Mouse (Mus musculus) stomach, adult 2 months (tissue): ENCODE data around the gene Scarf2. TPM values are rescaled to one million over a fixed set of nuclear protein-coding genes. Genes with fewer than 3 reads are reported as not detected.

Experiments used
- polyA plus RNA-seq: library from polyadenylated mRNA; depleted of rRNA; stranded (reverse); fragments of >200 nt; gene quantifications from 2 replicates; pipeline ENCODE4 v1.2.3, GENCODE M21; 2012; rRNA removed

Gene Scarf2
- polyA plus RNA-seq: 25.6 and 36.5 TPM in 2 replicates

GRCm38 (mm10) chr16:17796971-17797811 lies at the start of gene Scarf2:
TSS of gene Scarf2 (plus strand) at chr16:17797282.

GRCm38 (mm10) chr16:17759344-17759773 lies 37.7 kb upstream of the Scarf2 start, which contains the start of gene Klhl22:
TSS of gene Klhl22 (plus strand) at chr16:17759618.

GRCm38 (mm10) chr16:17832821-17833220 lies 35.7 kb downstream of the Scarf2 start, which contains the start of gene B830017H08Rik:
TSS of gene B830017H08Rik (plus strand) at chr16:17833121.

GRCm38 (mm10) chr16:17838051-17838450 lies 41.0 kb downstream of the Scarf2 start, which contains the start of gene Car15:
TSS of gene Car15 (minus strand) at chr16:17838364.

Other genes starting within 250 kb of the Scarf2 start
- gene Lrrc74b, start 236.0 kb upstream of the Scarf2 start, polyA plus RNA-seq: 0.09 TPM in 1 of 2 replicates, not detected in the other
- 1.1 and 2.2 TPM in 2 replicates for gene P2rx6, start 235.4 kb upstream of the Scarf2 start, polyA plus RNA-seq
- gene Slc7a4, start 214.1 kb upstream of the Scarf2 start, polyA plus RNA-seq: 18.1 and 22.4 TPM in 2 replicates
- gene Smpd4, start 177.9 kb upstream of the Scarf2 start, polyA plus RNA-seq: 19.6 and 21.7 TPM in 2 replicates
- 0.24 and 0.73 TPM in 2 replicates for gene Ccdc74a, start 150.8 kb upstream of the Scarf2 start, polyA plus RNA-seq
- 55.4 and 63.7 TPM in 2 replicates for gene Med15, start 64.4 kb upstream of the Scarf2 start, polyA plus RNA-seq
- 29.5 and 32.8 TPM in 2 replicates for gene Klhl22, start 37.7 kb upstream of the Scarf2 start, polyA plus RNA-seq
- gene B830017H08Rik, start 35.8 kb downstream of the Scarf2 start, polyA plus RNA-seq: 0.04 TPM in 1 of 2 replicates, not detected in the other
- gene Car15, start 41.1 kb downstream of the Scarf2 start, polyA plus RNA-seq: 9.3 and 11.1 TPM in 2 replicates
- 0.75 and 1.1 TPM in 2 replicates for gene Gm20518, start 94.4 kb downstream of the Scarf2 start, polyA plus RNA-seq
- 0.02 and 0.05 TPM in 2 replicates for gene Tssk1, start 96.9 kb downstream of the Scarf2 start, polyA plus RNA-seq
- 75.6 and 87.2 TPM in 2 replicates for gene Dgcr2, start 101.3 kb downstream of the Scarf2 start, polyA plus RNA-seq
- gene Tssk2, start 101.4 kb downstream of the Scarf2 start, polyA plus RNA-seq: not detected in 2 replicates
- 9.9 and 10.7 TPM in 2 replicates for gene Ess2, start 114.1 kb downstream of the Scarf2 start, polyA plus RNA-seq
- gene Gsc2, start 117.8 kb downstream of the Scarf2 start, polyA plus RNA-seq: 1.9 and 3.6 TPM in 2 replicates
- gene Slc25a1, start 130.9 kb downstream of the Scarf2 start, polyA plus RNA-seq: 211 and 252 TPM in 2 replicates
- not detected in 2 replicates for gene Vpreb2, start 183.1 kb downstream of the Scarf2 start, polyA plus RNA-seq